Mouse (Mus musculus) MEL (cell line): ENCODE measurements around the gene Slc35f6.

Source experiments
- CTCF ChIP-seq, 3 experiments: IDR thresholded peaks in 2 of 3; conservative IDR thresholded peaks in 1 of 3; 2 replicates each; pipeline ENCODE4 v1.5.1; 2011 to 2012; ENCODE audit warnings: low read length in 3 of 3, low read depth in 2 of 3, mild to moderate bottlenecking in 2 of 3, improper control_type of control experiment in 1 of 3, inconsistent platforms in 1 of 3, mixed read lengths in 1 of 3, moderate library complexity in 1 of 3; ENCODE audit not compliant: control insufficient read depth in 1 of 3, insufficient read depth in 1 of 3, poor library complexity in 1 of 3, severe bottlenecking in 1 of 3
- ELF1 ChIP-seq: IDR thresholded peaks from 2 replicates; pipeline ENCODE4 v1.6.1; 2014; ENCODE audit warnings: low read depth, mild to moderate bottlenecking, inconsistent platforms, low read length, improper control_type of control experiment, moderate library complexity
- MEF2A ChIP-seq: IDR thresholded peaks from 2 replicates; pipeline ENCODE4 v1.6.1; 2014; ENCODE audit warnings: low read depth, mild to moderate bottlenecking, inconsistent platforms, low read length, improper control_type of control experiment; ENCODE audit not compliant: poor library complexity, insufficient replicate concordance, severe bottlenecking; ENCODE audit errors: extremely low read depth
- SMC3 ChIP-seq: IDR thresholded peaks from 2 replicates; pipeline ENCODE4 v1.6.1; 2011; ENCODE audit warnings: low read depth, low read length, improper control_type of control experiment
- USF1 ChIP-seq: IDR thresholded peaks from 2 replicates; pipeline ENCODE4 v1.6.1; 2014; ENCODE audit warnings: low read depth, mild to moderate bottlenecking, inconsistent platforms, low read length, improper control_type of control experiment, moderate library complexity

DNA sequence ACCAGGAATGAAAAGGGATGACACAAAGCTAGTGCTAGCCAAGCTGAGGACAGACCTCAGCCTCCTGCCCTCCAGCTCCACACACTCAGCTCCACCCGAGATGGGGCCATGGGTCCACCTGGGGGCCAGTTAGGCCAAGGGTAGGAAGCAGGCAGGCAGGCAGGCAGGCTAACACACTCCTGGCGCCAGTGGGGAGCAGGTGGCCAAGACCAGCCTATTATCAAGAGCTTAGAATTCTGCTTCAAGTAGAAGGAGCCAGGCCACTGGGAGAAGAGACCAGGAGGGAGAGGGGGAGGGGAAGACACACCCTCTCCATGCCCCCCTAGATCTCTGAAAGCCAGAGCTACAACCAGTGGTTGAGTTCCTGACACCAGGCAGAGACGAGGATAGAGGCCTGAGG is 31.1 kb upstream of the Slc35f6 start:
- no peak for TF ChIP-seq MEF2A
- TF ChIP-seq CTCF (IDR thresholded peaks at IDR 0.05 in 2 of 3, conservative IDR thresholded peaks at IDR 0.05 in 1 of 3; ENCODE audit: control insufficient read depth in 1 of 3, insufficient read depth in 1 of 3, low read depth in 2 of 3, low read length in 3 of 3, poor library complexity in 1 of 3, severe bottlenecking in 1 of 3), result no peak
- TF ChIP-seq SMC3, result no peak
- TF ChIP-seq USF1, result no peak
- no peak for TF ChIP-seq ELF1
